Mouse (Mus musculus): Measurements from ENCODE around the gene Wrap73. TPM values are rescaled to one million over a fixed set of nuclear protein-coding genes. Genes with fewer than 3 reads are reported as not detected.

Gene Wrap73
- polyA plus RNA-seq, 2 experiments = 15.8 to 25.9 TPM

- TF ChIP-seq CTCF (IDR thresholded peaks at IDR 0.05; ENCODE audit: low read depth) (no peak), EP300 (IDR thresholded peaks at IDR 0.05; ENCODE audit: low read depth) (no peak)
- Histone ChIP-seq H3K27ac (no peak overlapping the region), H3K9ac (replicated peaks) (no peak overlapping the region), H3K4me3 (ENCODE audit: insufficient read depth in 1 of 2, low read depth in 2 of 2, low read length in 2 of 2) (no peak overlapping the region), H3K36me3 (replicated peaks; ENCODE audit: control insufficient read depth, insufficient read depth, low read depth) (no peaks in the 10 kb centered on the region), H3K4me2 (ENCODE audit: low read depth) (no peak overlapping the region), H3K27me3 (ENCODE audit: control insufficient read depth, insufficient read depth, low read length) (no peaks in the 10 kb centered on the region), H3K9me3 (ENCODE audit: control insufficient read depth, low read length) (no peaks in the 10 kb centered on the region), H3K4me1 (replicated peaks; ENCODE audit: control insufficient read depth in 2 of 2, insufficient read depth in 2 of 2, low read length in 1 of 2) (peaks cover 36 to 41% of the 10 kb centered on the region in 2 experiments)
- WGBS (ENCODE audit: insufficient replicate concordance) = 54% methylated on average over 6 of the region's 6 CpGs
- DNase-seq (ENCODE audit: low read depth in 3 of 3, low spot score in 3 of 3) (no peak), ATAC-seq (ENCODE audit: insufficient read depth) (no peak)
Observed at GRCm38 (mm10) chr4:154123553-154123952, 18.6 kb upstream of the Wrap73 start.

GRCm38 (mm10) chr4:154125202-154125601 is 17.0 kb upstream of the Wrap73 start:
- no peak for TF ChIP-seq CTCF (IDR thresholded peaks at IDR 0.05; ENCODE audit: low read depth)
- TF ChIP-seq EP300 (IDR thresholded peaks at IDR 0.05; ENCODE audit: low read depth) = no peak
- H3K27ac ChIP-seq = no peak overlapping the region
- DNase-seq (ENCODE audit: low read depth in 3 of 3, low spot score in 3 of 3) = no peak
- H3K27me3 ChIP-seq (ENCODE audit: control insufficient read depth, insufficient read depth, low read length) = no peaks in the 10 kb centered on the region; the same call in 1 of the 2 replicates
- no peak overlapping the region for H3K4me3 ChIP-seq (ENCODE audit: insufficient read depth in 1 of 2, low read depth in 2 of 2, low read length in 2 of 2)
- H3K9ac ChIP-seq (replicated peaks) = no peak overlapping the region
- WGBS (ENCODE audit: insufficient replicate concordance) = 63% methylated on average over 5 of the region's 5 CpGs
- H3K4me1 ChIP-seq (replicated peaks; ENCODE audit: control insufficient read depth in 2 of 2, insufficient read depth in 2 of 2, low read length in 1 of 2) = peaks cover 23 to 29% of the 10 kb centered on the region in 2 experiments
- H3K36me3 ChIP-seq (replicated peaks; ENCODE audit: control insufficient read depth, insufficient read depth, low read depth) = no peaks in the 10 kb centered on the region
- H3K4me2 ChIP-seq (ENCODE audit: low read depth) = no peak overlapping the region
- ATAC-seq (ENCODE audit: insufficient read depth) = no peak
- H3K9me3 ChIP-seq (ENCODE audit: control insufficient read depth, low read length) = no peaks in the 10 kb centered on the region

DNA sequence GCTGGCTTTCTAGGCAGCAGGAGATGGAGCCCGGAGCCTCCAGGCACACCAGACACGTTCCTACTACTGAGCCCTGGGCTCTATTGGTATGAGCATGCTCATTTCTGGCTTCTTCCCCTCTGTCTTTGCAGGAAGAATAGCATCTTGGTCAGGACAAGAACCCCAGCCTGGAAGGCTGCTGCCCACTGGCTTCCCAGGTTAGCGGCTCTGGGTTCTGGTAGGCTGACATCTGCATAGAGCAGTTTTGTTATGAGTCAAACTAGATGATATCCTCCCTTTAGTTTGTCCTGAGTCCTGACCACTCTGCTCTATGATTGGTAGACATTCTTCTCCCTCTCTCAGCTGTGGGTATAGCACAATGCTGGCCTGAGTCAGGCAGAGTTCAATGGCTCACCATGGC is 14.9 kb upstream of the Wrap73 start:
- H3K36me3 ChIP-seq (replicated peaks; ENCODE audit: control insufficient read depth, insufficient read depth, low read depth) = no peaks in the 10 kb centered on the region
- no peaks in the 10 kb centered on the region; the same call in 1 of the 2 replicates for H3K27me3 ChIP-seq (ENCODE audit: control insufficient read depth, insufficient read depth, low read length)
- 58% methylated on average over 3 of the region's 3 CpGs for WGBS (ENCODE audit: insufficient replicate concordance)
- no peak overlapping the region for H3K27ac ChIP-seq
- no peak for ATAC-seq (ENCODE audit: insufficient read depth)
- H3K4me2 ChIP-seq (ENCODE audit: low read depth) = no peak overlapping the region
- DNase-seq (ENCODE audit: low read depth in 3 of 3, low spot score in 3 of 3) = no peak
- H3K9ac ChIP-seq (replicated peaks) = no peak overlapping the region
- H3K4me1 ChIP-seq (replicated peaks; ENCODE audit: control insufficient read depth in 2 of 2, insufficient read depth in 2 of 2, low read length in 1 of 2) = peaks cover 5 to 9% of the 10 kb centered on the region in 2 experiments
- no peaks in the 10 kb centered on the region for H3K9me3 ChIP-seq (ENCODE audit: control insufficient read depth, low read length)
- TF ChIP-seq CTCF (IDR thresholded peaks at IDR 0.05; ENCODE audit: low read depth) = no peak
- no peak for TF ChIP-seq EP300 (IDR thresholded peaks at IDR 0.05; ENCODE audit: low read depth)
- H3K4me3 ChIP-seq (ENCODE audit: insufficient read depth in 1 of 2, low read depth in 2 of 2, low read length in 2 of 2) = no peak overlapping the region

GRCm38 (mm10) chr4:154129950-154130349 is 12.2 kb upstream of the Wrap73 start:
- DNase-seq (ENCODE audit: low read depth in 3 of 3, low spot score in 3 of 3) (no peak), ATAC-seq (ENCODE audit: insufficient read depth) (no peak)
- H3K9me3 ChIP-seq (ENCODE audit: control insufficient read depth, low read length) = no peaks in the 10 kb centered on the region
- H3K27ac ChIP-seq = no peak overlapping the region
- H3K9ac ChIP-seq (replicated peaks) = no peak overlapping the region
- no peak overlapping the region for H3K4me2 ChIP-seq (ENCODE audit: low read depth)
- peaks cover 13% of the 10 kb centered on the region for H3K27me3 ChIP-seq (ENCODE audit: control insufficient read depth, insufficient read depth, low read length)
- H3K36me3 ChIP-seq (replicated peaks; ENCODE audit: control insufficient read depth, insufficient read depth, low read depth) = no peaks in the 10 kb centered on the region
- no peak overlapping the region for H3K4me3 ChIP-seq (ENCODE audit: insufficient read depth in 1 of 2, low read depth in 2 of 2, low read length in 2 of 2)
- no peaks in the 10 kb centered on the region; a peak in 1 of 4 replicates for H3K4me1 ChIP-seq (replicated peaks; ENCODE audit: control insufficient read depth in 2 of 2, insufficient read depth in 2 of 2, low read length in 1 of 2)
- no peak for TF ChIP-seq EP300 (IDR thresholded peaks at IDR 0.05; ENCODE audit: low read depth)
- no peak for TF ChIP-seq CTCF (IDR thresholded peaks at IDR 0.05; ENCODE audit: low read depth)

GRCm38 (mm10) chr4:154131894-154132293 is 10.3 kb upstream of the Wrap73 start:
- Histone ChIP-seq H3K4me3 (ENCODE audit: insufficient read depth in 1 of 2, low read depth in 2 of 2, low read length in 2 of 2) (no peak overlapping the region), H3K27me3 (ENCODE audit: control insufficient read depth, insufficient read depth, low read length) (peaks cover 20% of the 10 kb centered on the region), H3K27ac (no peak overlapping the region), H3K4me1 (replicated peaks; ENCODE audit: control insufficient read depth in 2 of 2, insufficient read depth in 2 of 2, low read length in 1 of 2) (no peaks in the 10 kb centered on the region; a peak in 1 of 4 replicates), H3K4me2 (ENCODE audit: low read depth) (no peak overlapping the region), H3K9me3 (ENCODE audit: control insufficient read depth, low read length) (no peaks in the 10 kb centered on the region), H3K36me3 (replicated peaks; ENCODE audit: control insufficient read depth, insufficient read depth, low read depth) (no peaks in the 10 kb centered on the region), H3K9ac (replicated peaks) (no peak overlapping the region)
- 57% methylated on average over 4 of the region's 4 CpGs for WGBS (ENCODE audit: insufficient replicate concordance)
- no peak for TF ChIP-seq CTCF (IDR thresholded peaks at IDR 0.05; ENCODE audit: low read depth)
- no peak for TF ChIP-seq EP300 (IDR thresholded peaks at IDR 0.05; ENCODE audit: low read depth)
- no peak for ATAC-seq (ENCODE audit: insufficient read depth)
- no peak for DNase-seq (ENCODE audit: low read depth in 3 of 3, low spot score in 3 of 3)

Data from liver, embryonic 14.5 days (tissue).